Mouse (Mus musculus) embryonic facial prominence, embryonic 10.5 days (tissue): Measurements from ENCODE around the gene Vmn1r222. TPM values are rescaled to one million over a fixed set of nuclear protein-coding genes. Genes with fewer than 3 reads are reported as not detected.

Source experiments
- polyA plus RNA-seq: library from polyadenylated mRNA; unstranded; fragments of >200 nt; fragmentation: Nextera tagmentation; extraction: Ambion mirVana; gene quantifications from 2 replicates; pipeline ENCODE4 v1.2.1, GENCODE M21; 2016

The Vmn1r222 gene
- polyA plus RNA-seq, 1 experiment from 2014 or later, result not detected

Other genes starting within 250 kb of the Vmn1r222 start
- gene Vmn1r213, start 228.3 kb downstream of the Vmn1r222 start, polyA plus RNA-seq, result not detected in 2 replicates
- not detected in 2 replicates for gene Vmn1r214, start 205.5 kb downstream of the Vmn1r222 start, polyA plus RNA-seq
- not detected in 2 replicates for gene Vmn1r215, start 167.9 kb downstream of the Vmn1r222 start, polyA plus RNA-seq
- not detected in 2 replicates for gene Vmn1r217, start 117.7 kb downstream of the Vmn1r222 start, polyA plus RNA-seq
- not detected in 2 replicates for gene Vmn1r218, start 102.8 kb downstream of the Vmn1r222 start, polyA plus RNA-seq
- 0.04 and 0.06 TPM in 2 replicates for gene Vmn1r219, start 76.6 kb downstream of the Vmn1r222 start, polyA plus RNA-seq
- not detected in 2 replicates for gene Vmn1r220, start 48.0 kb downstream of the Vmn1r222 start, polyA plus RNA-seq
- not detected in 2 replicates for gene Vmn1r221, start 21.8 kb downstream of the Vmn1r222 start, polyA plus RNA-seq
- not detected in 2 replicates for gene Vmn1r223, start 11.2 kb upstream of the Vmn1r222 start, polyA plus RNA-seq
- 59.9 and 60.6 TPM in 2 replicates for gene Zfp322a, start 133.3 kb upstream of the Vmn1r222 start, polyA plus RNA-seq
- gene Abt1, start 187.9 kb upstream of the Vmn1r222 start, polyA plus RNA-seq, result 15.0 and 15.6 TPM in 2 replicates
- 0.12 and 0.16 TPM in 2 replicates for gene Btn1a1, start 230.0 kb upstream of the Vmn1r222 start, polyA plus RNA-seq